Mouse (Mus musculus): ENCODE measurements at regions not wholly inside any gene's neighbourhood (a gene's known extent, or its start where the extent isn't known, plus 50 kb on each side); places are given as distances from the start of the nearest gene placed in this dataset.

DNA sequence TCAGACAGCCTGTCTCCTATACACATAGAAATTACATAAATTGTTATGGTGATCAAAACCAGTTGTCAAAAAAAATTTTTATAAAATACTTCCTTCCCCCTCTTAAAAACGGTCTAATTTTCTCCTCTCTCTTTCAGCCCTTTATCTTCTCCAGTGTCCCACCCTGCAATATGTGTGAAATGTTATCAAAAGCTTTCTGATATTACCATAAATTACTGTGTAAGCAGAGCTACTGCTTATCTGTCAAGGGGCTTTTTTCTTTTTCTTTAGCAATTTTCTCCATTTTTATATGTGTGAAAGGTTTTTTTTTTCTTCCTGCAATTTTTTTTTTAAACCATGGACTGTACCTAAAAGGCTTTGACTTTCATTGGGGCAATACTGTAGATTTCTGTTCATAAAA is 508.4 kb upstream of the Adgrl2 start:
- no peak for DNase-seq (ENCODE audit: low spot score)

DNA sequence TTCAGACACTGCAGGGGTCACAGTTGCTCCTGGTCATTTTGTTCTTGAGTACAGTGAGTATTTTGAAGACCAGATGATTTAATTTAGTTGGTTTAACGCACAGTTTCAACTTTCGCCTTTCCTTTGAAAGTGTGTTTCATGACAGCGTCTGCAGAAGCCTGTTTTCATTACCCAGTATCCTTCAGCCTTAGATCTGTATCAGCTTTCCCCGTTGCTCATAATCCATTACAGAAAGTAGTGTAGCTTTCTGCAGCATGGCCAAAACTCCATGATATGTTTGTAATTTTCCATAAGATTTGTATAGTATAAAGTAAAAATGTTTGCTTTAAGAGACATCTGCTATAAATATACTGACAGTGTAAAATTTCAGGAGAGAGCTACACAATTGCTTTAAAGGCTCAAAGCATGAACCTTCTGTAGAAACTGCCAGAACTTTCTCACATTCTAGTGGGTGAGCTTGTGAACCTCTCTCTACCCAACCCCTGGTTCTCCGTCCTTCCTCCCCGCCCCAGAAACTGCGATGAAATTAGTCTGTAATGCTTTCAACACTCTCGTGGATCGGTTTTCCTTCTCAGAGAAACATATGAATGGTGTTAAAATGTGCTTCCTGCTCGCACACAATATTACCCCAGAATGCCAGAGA is 506.6 kb upstream of the Adgrl2 start:
- no peak for DNase-seq (ENCODE audit: low spot score)

DNA sequence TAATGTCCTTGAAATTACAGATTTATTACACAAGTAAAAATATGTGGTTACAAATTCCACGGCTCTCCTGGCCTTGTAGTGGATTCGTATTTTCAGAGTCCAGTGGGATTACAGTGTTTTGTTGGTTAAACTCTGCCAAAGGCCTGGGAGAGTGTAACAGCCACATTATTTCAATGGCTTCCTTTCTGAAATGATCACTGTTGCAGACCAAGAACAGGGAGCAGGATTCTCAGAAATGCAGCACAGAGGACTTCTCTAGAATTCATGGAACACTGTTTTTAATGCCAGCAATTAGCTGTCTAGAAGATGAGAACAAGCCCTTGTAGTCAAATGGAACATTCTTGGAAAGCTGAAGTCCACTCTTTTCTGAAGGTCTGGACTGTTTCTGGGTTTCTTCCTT is 505.8 kb upstream of the Adgrl2 start:
- no peak for DNase-seq (ENCODE audit: low spot score)

DNA sequence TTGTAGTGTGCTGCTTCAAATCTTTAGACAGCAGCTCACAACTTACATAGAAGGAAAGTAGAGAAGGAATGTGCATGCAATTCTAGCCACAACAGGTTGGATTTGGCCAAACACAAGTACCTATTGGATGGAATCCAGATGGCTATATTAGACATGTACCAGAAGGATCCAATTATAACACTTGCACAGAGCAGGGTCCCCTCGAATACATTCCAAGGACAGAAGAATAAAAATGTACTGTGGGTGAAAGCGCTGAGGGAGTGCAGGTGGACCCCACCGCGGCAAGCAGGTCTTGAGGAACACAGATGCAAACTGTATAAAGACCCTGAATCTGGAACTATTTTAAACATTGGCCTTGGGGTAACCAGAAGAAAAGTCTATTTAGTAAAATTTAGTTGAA is 497.8 kb upstream of the Adgrl2 start:
- no peak for DNase-seq (ENCODE audit: low spot score)

DNA sequence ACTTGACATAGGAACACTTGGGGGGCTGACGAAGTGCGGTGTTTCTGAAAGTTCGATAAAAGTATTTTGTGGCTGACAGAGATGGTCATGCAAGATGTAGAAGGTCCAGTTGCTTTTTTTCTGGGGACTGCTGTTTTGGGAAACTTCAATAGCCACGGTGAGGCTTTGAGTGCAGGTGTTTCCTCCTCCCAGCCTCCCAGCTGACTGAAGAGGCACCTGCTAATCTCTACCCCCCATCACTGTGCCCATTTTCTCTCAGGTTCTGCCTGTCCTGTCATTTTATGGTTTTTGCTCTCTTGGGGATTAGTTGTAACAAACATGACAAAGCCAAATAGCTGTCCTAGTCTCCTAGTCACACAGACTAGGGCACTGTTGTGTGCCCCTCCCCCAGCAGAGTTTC is 495.1 kb upstream of the Adgrl2 start:
- no peak for DNase-seq (ENCODE audit: low spot score)

DNA sequence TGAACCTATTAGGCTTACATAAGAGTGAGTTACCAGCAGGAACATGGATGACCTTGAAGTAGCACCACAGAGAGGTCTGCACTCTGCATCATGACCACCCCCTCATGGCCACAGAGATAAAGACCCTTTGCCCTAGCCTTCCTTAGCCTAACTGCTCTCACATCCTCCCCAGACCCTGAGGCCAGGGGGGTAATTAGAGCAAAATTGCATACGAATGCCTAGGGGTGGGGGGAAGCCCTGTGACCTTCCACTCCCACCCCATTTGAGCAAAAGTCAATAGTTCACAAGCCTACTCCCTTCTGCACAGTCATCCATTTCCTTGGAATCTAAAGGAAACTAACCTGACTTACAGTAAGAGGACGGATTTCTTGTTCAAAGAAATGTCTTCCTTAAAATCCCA is 494.0 kb upstream of the Adgrl2 start:
- no peak for DNase-seq (ENCODE audit: low spot score)

DNA sequence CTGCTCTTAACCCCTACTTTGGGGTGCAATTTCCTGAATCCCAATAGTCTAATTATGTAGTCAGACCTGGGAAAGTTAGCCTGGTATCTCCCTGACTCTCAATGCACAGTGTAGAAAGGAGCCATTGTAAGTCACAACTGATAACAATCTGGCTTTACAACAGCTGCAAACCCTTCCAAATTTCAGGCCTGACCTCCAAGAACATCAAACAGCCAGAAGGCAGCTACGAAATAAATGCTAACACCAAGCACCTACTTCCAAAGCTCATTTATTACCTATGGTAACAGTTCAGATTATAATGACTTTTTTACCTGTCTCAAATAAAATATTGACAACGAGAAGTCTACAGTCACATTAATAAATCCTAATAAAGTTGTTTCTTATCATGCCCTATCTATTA is 485.8 kb upstream of the Adgrl2 start:
- no peak for DNase-seq (ENCODE audit: low spot score)

DNA sequence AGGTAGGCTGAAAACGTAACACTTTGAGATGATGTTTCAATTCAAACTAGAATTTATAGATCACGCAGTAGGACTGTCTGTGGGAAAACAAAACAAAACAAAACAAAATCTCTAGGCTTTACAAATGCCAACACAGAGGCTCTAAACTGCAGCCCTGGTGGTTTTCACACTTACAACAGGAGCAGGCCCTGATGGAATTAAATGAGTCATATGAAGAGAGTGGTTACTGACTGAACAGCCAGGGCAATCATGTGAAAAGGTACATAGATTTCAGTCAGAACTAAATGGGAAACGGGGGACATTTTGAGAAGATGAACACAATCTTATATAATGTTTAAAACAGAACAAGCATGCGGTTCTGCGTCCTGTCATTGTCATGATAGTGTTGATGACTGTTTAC is 476.6 kb upstream of the Adgrl2 start:
- no peak for DNase-seq (ENCODE audit: low spot score)

DNA sequence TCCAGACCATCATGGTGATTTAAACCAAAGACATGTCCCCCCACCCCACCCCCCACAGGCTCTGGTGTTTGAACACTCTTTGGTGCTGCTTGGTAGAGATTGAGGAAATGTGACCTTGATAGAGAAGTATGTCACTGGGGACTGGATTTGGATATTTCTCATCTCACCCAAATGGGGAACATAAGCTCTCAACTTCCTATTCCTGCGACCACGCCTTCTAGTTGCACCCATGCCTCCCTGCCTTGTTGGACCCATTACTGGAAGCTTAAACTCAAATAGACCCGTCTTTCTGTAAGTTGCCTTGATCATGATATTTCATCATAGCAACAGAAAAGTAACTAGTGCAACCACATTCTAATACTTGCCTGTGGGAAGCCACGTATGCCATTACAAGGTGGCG is 474.2 kb upstream of the Adgrl2 start:
- DNase-seq (ENCODE audit: low spot score) = no peak

DNA sequence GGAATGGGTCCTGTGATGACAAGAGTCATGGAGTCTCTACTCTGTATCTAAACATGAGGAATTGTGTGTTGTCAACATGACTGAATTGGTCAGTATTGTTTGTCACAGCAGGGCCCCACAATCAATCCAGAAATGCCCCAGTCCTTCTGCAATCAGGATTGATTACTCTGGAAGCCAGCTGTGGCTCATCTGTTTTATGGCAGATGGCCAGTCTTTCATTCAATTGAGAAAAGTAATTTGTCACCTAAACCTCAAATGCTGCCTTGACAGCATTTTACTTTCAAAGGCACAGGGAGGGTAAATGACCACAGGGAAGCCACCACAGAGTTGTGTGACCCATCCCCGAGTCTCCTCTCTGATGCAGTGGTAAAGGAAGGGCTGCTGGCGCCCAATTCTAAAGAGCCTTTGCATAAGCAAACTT is 471.8 kb upstream of the Adgrl2 start:
- no peak for DNase-seq (ENCODE audit: low spot score)

DNA sequence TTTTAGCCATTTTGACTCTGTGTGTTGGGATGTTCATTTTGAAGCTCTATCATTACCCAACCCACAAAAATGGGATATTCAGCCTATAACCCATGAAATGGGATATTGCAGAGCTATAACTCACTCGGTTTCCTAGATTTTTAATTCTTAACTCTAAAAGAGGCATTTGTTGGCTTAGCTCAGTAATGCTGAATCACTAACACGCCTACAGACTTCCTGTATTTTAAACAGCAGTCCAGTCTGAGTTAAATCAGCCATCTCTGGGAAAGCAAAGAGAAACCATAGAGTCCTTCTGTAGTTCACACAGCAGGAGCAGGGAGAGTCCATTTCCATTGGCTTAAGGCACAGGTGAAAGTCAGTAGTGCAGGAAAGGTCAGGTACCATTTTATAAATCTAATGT is 471.3 kb upstream of the Adgrl2 start:
- no peak for DNase-seq (ENCODE audit: low spot score)

DNA sequence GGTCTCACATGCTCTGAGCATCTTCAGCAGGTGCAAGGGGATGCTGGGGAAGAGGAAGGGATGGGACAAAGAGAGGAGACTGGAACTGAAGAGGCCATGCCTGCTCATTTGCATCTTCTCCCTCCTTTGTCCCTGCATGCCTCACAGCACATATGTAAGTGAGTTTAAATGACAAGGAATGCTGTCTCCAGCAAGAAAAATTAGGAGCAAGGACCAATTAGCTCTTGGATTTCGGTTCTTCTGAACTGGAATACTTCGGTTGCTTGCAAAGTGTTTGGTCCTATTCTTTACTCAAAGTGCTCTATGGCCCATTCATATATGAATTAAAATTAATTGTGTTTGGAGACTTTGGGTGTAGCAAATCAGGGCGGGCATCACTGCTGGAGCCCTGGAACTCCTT is 459.0 kb upstream of the Adgrl2 start:
- DNase-seq (ENCODE audit: low spot score) = no peak

DNA sequence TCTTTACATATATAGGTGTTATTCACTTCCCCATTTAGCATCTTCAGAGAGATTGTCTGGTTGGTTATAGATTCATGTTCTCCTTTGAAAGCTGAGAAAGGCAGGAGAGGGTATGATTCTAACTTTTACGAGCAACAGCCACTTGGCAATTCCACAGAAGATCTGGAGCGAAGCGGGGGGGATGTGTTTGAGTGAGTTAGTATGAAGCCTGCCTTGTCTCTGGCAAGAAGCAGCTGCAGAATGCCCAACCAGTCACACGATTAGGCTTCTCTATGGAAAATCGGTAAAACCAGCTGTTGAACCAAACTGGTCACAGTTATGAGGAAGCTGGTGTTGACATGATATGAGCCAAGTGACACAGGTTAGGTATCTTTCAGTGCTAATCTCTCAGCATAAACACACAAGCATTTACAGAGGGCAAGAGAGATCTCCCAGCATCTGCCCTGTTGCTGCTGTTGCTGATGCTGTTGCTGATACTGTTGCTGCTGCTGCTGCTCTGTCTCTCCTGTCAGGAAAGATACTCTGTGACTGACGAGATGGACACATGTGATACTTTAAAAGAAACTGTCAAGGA is 455.7 kb upstream of the Adgrl2 start:
- DNase-seq (ENCODE audit: low spot score) = no peak

DNA sequence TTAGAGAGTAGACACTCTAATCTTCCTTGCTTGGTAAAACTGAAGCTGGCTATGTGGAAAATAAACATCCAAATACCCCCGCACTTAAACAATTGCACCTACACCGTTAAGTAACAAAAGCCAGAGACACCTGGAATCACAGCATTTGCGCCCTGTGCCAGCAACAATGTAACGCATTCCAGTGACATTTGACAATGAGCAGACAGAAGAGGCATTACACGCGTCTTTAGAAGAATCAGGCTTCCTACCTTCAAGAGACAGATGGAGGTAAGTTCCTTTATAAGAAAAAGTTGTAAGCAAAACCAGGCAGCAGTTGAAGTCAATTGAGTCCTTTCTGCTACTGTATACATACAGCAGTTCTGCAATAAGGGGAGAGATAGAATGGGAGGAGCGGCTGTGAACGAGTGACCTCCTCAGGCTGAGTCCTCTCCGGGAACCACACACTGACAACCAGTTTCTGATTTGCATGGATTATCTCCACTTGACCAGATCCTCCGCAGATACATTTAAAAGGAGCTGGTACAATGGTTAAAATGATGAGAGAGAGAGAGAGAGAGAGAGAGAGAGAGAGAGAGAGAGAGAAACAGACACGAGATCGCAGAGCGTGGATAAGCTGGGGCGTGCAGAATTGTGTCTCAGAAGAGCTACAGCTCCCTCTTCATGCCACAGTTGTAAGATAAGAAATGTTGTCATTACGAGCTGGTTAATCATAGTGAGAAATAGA is 454.7 kb upstream of the Adgrl2 start:
- DNase-seq (ENCODE audit: low spot score) = no peak

DNA sequence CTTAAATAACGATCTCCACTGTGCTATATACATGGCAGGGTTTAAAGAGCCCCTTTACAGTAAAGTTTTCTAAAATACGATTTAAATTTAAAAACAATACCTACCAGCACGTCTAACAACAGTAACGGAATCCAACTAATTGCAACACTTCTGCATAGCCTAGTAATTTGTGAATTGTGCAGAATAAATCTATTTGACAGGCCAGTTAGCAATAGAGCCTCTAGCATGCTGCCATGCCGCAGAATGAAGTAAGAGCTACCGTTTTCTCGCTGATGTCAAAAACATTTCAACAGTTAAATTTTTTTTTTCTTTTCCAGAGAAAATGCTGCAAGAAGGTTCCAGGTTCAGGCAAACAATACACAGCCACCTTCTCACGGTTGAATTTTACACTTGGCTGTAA is 454.0 kb upstream of the Adgrl2 start:
- no peak for DNase-seq (ENCODE audit: low spot score)

DNA sequence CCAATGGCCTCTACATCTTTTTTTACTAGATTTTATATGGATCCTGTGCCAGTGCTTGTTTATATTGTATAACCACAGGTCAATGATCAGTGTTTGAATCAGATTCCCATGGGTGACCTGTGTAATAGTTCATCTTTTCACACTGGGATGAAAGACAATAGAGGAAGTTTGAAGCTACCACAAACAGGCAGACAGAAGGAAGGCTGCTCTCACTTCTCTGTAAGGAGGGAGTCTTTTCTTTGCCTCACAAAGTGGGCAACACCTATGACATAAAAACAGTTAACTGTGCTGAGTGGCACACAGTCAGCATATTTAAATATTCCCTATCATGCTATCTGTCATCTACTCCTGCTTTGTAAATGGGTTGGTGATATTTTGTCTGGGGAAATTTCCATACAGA is 450.9 kb upstream of the Adgrl2 start:
- DNase-seq (ENCODE audit: low spot score) = no peak

DNA sequence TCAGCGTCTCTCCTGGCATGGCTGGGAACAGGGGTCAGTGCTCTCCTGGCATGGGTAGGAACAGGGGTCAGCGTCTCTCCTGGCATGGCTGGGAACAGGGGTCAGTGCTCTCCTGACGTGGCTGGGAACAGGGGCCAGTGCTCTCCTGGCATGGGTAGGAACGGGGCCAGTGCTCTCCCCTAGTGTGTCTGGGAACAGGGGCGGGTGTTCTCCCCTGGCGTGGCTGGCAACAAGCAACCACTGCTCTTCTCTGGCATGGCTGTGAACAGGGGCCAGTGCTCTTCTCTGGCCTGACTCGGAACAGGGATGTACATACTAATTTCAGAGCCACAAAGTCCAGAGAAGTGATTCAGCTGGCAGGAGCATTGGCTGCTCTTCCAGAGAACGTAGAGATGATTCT is 447.4 kb upstream of the Adgrl2 start:
- no peak for DNase-seq (ENCODE audit: low spot score)

DNA sequence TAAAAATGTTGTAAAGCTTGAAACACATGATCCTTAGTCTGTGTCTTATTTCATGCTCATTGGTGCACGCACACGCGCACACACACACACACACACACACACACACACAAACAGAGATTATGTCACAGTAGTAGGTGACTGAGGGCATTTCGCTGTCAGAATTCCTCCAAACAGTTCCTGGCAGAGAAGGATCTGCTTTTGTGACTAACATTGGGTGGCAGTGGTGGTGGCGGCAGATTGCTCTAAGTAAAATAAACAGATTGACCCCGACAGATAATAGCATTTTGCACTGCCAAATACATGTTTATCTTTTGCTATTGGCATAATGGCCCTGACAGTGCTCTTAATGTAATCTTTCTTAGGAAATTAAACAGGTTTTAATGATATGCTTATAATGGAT is 446.6 kb upstream of the Adgrl2 start:
- DNase-seq (ENCODE audit: low spot score) = no peak

DNA sequence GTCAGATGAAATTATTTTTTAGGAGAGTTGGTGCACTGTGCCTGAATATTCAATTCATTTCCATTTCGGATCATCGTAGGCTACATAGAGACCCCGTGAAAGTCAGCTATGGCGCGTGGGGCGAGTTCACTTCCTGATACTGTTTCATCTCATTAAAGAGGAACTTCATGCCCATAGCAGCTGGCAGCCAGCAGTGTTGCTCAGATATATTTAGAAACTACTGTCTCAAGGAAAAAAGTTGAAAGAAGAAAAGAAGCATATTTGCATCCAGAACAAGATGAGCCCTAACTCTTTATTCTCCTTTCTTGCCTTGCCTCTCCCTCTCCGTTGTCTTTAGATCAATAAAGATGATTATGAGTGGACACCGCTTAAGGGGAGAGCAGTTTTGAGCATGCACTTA is 446.1 kb upstream of the Adgrl2 start:
- DNase-seq (ENCODE audit: low spot score) = no peak

DNA sequence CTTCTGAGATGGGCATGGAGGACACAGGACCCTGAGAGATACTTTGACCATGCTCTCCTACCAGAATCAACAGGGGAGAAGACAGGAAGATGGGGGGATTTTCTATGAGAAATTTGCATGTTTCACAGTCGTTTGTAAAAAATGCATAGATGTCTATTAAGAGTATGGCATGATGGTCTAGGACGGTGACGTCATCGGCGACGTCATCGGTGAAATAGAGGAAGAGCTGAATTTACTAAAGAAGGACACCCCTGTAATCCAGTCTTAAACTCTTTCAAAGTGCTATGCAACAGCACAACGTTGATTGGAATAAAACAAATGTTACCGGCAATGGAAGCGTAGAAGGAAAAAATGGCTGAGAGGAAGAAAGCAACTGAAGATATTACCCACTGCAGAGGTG is 441.4 kb upstream of the Adgrl2 start:
- DNase-seq (ENCODE audit: low spot score) = no peak

DNA sequence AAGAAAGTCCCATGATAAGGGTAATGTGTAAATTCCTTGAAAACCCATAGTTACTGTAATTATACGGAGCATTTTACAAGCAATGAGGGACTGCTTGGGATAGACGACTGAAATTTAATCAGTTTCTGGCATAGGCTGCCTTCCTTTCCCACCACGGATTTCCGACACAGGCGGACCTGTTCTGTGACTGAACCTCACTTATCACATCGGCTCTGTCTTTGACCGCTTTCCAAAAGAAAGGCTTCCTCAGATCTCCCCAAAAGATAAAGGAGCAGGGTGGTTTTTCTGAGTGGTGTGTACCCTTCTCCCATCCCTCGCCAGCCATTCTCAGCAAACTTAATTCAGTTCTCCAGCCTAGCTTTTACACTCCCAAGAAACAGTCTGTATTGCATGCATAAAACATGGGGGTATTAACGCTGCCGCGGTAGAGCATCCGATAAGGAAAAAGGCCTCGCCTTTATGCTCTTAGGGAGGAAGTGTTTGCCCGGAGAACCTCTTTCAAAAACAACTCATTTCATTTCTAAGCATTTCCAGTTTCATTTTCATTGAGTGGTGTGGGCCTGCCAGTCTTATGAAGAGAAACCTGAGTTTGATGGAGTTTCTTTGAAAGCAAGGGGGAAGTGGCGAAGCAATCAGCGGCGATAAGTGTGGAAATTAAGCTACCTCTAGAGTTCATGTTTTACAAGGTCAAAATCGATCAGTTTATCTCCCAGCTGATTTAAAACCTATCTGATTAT is 435.8 kb upstream of the Adgrl2 start:
- DNase-seq (ENCODE audit: low spot score) = no peak

DNA sequence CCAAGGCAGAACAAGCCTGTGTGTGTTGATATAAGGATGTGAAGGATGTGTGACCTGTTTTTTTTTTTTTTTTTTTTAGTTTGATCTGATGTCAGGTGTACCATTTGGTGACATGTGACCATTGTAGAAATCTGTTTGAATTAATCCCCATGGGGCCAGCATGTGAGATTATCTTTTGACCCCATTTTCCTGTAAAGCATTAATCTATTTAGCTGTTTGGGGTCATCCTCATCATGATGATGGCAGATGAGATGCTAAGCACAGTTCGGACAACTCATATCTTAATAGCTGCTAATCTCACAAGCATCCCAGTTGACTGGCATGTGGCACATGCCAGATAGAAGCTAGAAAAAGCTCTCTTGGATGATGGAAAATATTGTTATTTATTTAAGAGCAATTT is 434.0 kb upstream of the Adgrl2 start:
- no peak for DNase-seq (ENCODE audit: low spot score)

DNA sequence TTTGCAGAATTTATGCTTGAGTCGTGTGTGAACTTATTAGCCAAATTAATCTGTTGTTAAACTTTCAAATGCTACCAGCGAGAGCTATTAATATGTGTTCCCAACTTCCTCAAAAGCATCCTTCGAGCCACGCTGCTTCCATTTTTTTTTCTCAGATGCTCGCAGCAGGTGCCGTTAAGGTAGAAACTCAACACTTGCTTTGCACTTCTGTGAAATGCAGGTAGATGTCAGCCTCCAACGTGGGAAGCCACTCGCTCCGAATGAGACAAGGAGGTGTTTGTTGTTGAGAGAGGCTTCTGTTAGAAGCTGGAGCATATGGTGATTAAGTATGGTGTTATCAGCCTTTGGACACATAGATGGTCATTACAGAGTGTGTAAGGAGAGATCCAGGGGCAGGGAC is 433.1 kb upstream of the Adgrl2 start:
- DNase-seq (ENCODE audit: low spot score) = no peak

All from testis, postnatal 10 days (tissue).